Mouse (Mus musculus): ENCODE data around the gene Tjap1. TPM values are rescaled to one million over a fixed set of nuclear protein-coding genes. Genes with fewer than 3 reads are reported as not detected.

The Tjap1 gene
- total RNA-seq (2014; rRNA removed) (2.5 and 3.7 TPM in 2 replicates), polyA plus RNA-seq (2012; rRNA removed) (8.2 and 13.2 TPM in 2 replicates)

GRCm38 (mm10) chr17:46282483-46283123, at the start of gene Tjap1:
TSS of gene Tjap1 (minus strand) at chr17:46283026.
- under 1% methylated on average over 37 of the region's 37 CpGs for WGBS
- DNase-seq (ENCODE audit: extremely low read depth, low read depth, low spot score) = peak; percentile 42
- TF ChIP-seq CTCF (IDR thresholded peaks at IDR 0.05; ENCODE audit: low read depth, low read length) = no peak
- TF ChIP-seq POLR2A (IDR thresholded peaks at IDR 0.05; ENCODE audit: extremely low read depth, insufficient read depth, low read length) = 0 out of 2 replicates have a peak, but pooled peaks have one; percentile 34

GRCm38 (mm10) chr17:46328723-46329122, 45.9 kb upstream of the Tjap1 start:
- Histone ChIP-seq H3K4me1 (ENCODE audit: control insufficient read depth, insufficient read depth, low read length) (peaks cover 3% of the 10 kb centered on the region; the same call in 1 of the 2 replicates), H3K27ac (replicated peaks; ENCODE audit: insufficient read depth, low read depth, low read length) (no peak overlapping the region), H3K36me3 (ENCODE audit: control insufficient read depth, insufficient read depth, low read length) (no peaks in the 10 kb centered on the region), H3K79me2 (ENCODE audit: control insufficient read depth, insufficient read depth, low read length) (no peaks in the 10 kb centered on the region; the same call in 1 of the 2 replicates), H3K27me3 (ENCODE audit: control insufficient read depth, insufficient read depth, low read length) (no peaks in the 10 kb centered on the region), H3K4me3 (ENCODE audit: insufficient read depth, low read depth, low read length) (no peak overlapping the region), H3K9ac (ENCODE audit: low read depth, low read length) (no peak overlapping the region)
- TF ChIP-seq CTCF (IDR thresholded peaks at IDR 0.05; ENCODE audit: low read depth, low read length) (no peak), POLR2A (IDR thresholded peaks at IDR 0.05; ENCODE audit: extremely low read depth, insufficient read depth, low read length) (no peak)
- WGBS = 74% methylated on average over 6 of the region's 6 CpGs
- no peak for DNase-seq (ENCODE audit: extremely low read depth, low read depth, low spot score)

More at GRCm38 (mm10) chr17:46282483-46283123, at the start of gene Tjap1:
- H3K27ac ChIP-seq (replicated peaks; ENCODE audit: insufficient read depth, low read depth, low read length) = peak within 1 kb of the TSS; percentile 47; the same call in 1 of the 2 replicates
- H3K79me2 ChIP-seq (ENCODE audit: control insufficient read depth, insufficient read depth, low read length) = peaks cover 18% of the 10 kb centered on the region
- H3K27me3 ChIP-seq (ENCODE audit: control insufficient read depth, insufficient read depth, low read length) = no peaks in the 10 kb centered on the region
- peak within 1 kb of the TSS; percentile 87 for H3K9ac ChIP-seq (ENCODE audit: low read depth, low read length)
- peak within 1 kb of the TSS; percentile 76 for H3K4me3 ChIP-seq (ENCODE audit: insufficient read depth, low read depth, low read length)
- H3K36me3 ChIP-seq (ENCODE audit: control insufficient read depth, insufficient read depth, low read length) = peaks cover 5% of the 10 kb centered on the region; the same call in 1 of the 2 replicates
- H3K4me1 ChIP-seq (ENCODE audit: control insufficient read depth, insufficient read depth, low read length) = peaks cover 4% of the 10 kb centered on the region

GRCm38 (mm10) chr17:46327906-46328534, 45.2 kb upstream of the Tjap1 start, which contains the start of gene Abcc10:
TSS of gene Abcc10 (minus strand) at chr17:46328352.
- TF ChIP-seq POLR2A (IDR thresholded peaks at IDR 0.05; ENCODE audit: extremely low read depth, insufficient read depth, low read length) = peak; percentile 87
- no peak; the same call in 1 of the 2 replicates for TF ChIP-seq CTCF (IDR thresholded peaks at IDR 0.05; ENCODE audit: low read depth, low read length)
- H3K27ac ChIP-seq (replicated peaks; ENCODE audit: insufficient read depth, low read depth, low read length) = peak within 1 kb of the TSS; percentile 79
- H3K36me3 ChIP-seq (ENCODE audit: control insufficient read depth, insufficient read depth, low read length) = no peaks in the 10 kb centered on the region
- WGBS = under 1% methylated on average over 40 of the region's 40 CpGs
- H3K9ac ChIP-seq (ENCODE audit: low read depth, low read length) = peak within 1 kb of the TSS; percentile 89
- peak; percentile 88 for DNase-seq (ENCODE audit: extremely low read depth, low read depth, low spot score)
- no peaks in the 10 kb centered on the region; the same call in 1 of the 2 replicates for H3K79me2 ChIP-seq (ENCODE audit: control insufficient read depth, insufficient read depth, low read length)
- peaks cover 3% of the 10 kb centered on the region; the same call in 1 of the 2 replicates for H3K4me1 ChIP-seq (ENCODE audit: control insufficient read depth, insufficient read depth, low read length)
- H3K27me3 ChIP-seq (ENCODE audit: control insufficient read depth, insufficient read depth, low read length) = no peaks in the 10 kb centered on the region
- H3K4me3 ChIP-seq (ENCODE audit: insufficient read depth, low read depth, low read length) = peak within 1 kb of the TSS; percentile 75

DNA sequence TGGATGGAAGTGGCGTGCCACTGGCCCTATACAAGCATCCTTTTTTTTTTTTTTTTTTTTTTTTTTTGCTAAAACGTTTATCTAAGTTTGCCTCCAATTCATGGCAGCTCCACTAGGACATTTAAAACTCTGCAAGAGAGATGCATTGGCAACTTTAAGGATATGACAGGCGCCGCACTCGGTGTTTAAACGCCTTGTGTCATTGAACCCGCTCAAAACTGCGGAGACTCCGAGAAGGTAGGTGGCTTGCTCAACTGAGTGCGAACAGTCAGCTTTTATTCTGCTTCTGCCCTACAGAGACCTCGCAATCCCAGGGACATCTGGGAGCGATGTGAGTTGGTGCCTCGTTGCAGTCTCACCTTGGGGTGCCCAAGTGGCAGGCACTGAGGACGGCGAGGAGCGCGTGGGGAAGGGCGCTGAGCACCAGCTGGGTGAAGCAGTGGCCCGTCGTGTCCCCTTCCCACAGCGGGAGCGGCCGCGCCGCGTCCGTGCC, 44.6 kb upstream of the Tjap1 start:
- Histone ChIP-seq H3K27ac (replicated peaks; ENCODE audit: insufficient read depth, low read depth, low read length) (peak overlapping the region; percentile 79), H3K36me3 (ENCODE audit: control insufficient read depth, insufficient read depth, low read length) (no peaks in the 10 kb centered on the region), H3K9ac (ENCODE audit: low read depth, low read length) (peak overlapping the region; percentile 89), H3K79me2 (ENCODE audit: control insufficient read depth, insufficient read depth, low read length) (no peaks in the 10 kb centered on the region; the same call in 1 of the 2 replicates), H3K4me3 (ENCODE audit: insufficient read depth, low read depth, low read length) (peak overlapping the region; percentile 75), H3K27me3 (ENCODE audit: control insufficient read depth, insufficient read depth, low read length) (no peaks in the 10 kb centered on the region), H3K4me1 (ENCODE audit: control insufficient read depth, insufficient read depth, low read length) (peaks cover 3% of the 10 kb centered on the region; the same call in 1 of the 2 replicates)
- no peak for DNase-seq (ENCODE audit: extremely low read depth, low read depth, low spot score)
- TF ChIP-seq POLR2A (IDR thresholded peaks at IDR 0.05; ENCODE audit: extremely low read depth, insufficient read depth, low read length) = no peak
- no peak for TF ChIP-seq CTCF (IDR thresholded peaks at IDR 0.05; ENCODE audit: low read depth, low read length)
- WGBS = 3% methylated on average over 27 of the region's 27 CpGs

- 83% methylated on average over 14 of the region's 14 CpGs for WGBS
- DNase-seq (ENCODE audit: extremely low read depth, low read depth, low spot score) = peak; percentile 61
- Histone ChIP-seq H3K4me3 (ENCODE audit: insufficient read depth, low read depth, low read length) (no peak overlapping the region), H3K79me2 (ENCODE audit: control insufficient read depth, insufficient read depth, low read length) (no peaks in the 10 kb centered on the region; the same call in 1 of the 2 replicates), H3K4me1 (ENCODE audit: control insufficient read depth, insufficient read depth, low read length) (peaks cover 11% of the 10 kb centered on the region; the same call in 1 of the 2 replicates), H3K27me3 (ENCODE audit: control insufficient read depth, insufficient read depth, low read length) (no peaks in the 10 kb centered on the region), H3K9ac (ENCODE audit: low read depth, low read length) (no peak overlapping the region), H3K36me3 (ENCODE audit: control insufficient read depth, insufficient read depth, low read length) (no peaks in the 10 kb centered on the region), H3K27ac (replicated peaks; ENCODE audit: insufficient read depth, low read depth, low read length) (no peak overlapping the region)
- no peak for TF ChIP-seq POLR2A (IDR thresholded peaks at IDR 0.05; ENCODE audit: extremely low read depth, insufficient read depth, low read length)
- TF ChIP-seq CTCF (IDR thresholded peaks at IDR 0.05; ENCODE audit: low read depth, low read length) = no peak
These were observed 39.4 kb upstream of the Tjap1 start for GRCm38 (mm10) chr17:46322046-46322823.
